Mouse (Mus musculus): ENCODE measurements around the gene Scn10a. TPM values are rescaled to one million over a fixed set of nuclear protein-coding genes. Genes with fewer than 3 reads are reported as not detected.

Scn10a gene
- polyA plus RNA-seq, 1 experiment, result not detected

DNA sequence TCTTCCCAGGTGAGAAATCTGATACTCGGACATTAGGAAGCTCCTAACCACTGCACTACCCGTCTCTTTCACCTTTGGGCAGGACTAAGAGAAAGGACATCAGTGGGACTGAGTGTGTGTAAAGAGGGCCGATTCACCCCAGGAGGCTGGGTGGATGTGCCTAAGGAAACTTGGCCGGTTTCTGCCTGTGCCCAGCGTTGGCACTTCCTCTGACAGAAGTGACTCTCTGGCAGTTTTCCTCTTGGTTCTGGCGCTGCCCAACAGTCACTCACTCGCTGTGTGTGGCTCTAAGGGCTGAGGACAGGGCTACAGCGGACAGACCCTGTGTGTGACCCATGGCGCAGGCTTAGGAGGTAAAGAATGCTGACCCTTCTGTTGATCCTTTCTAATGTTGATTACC is 148.5 kb downstream of the Scn10a start:
- no peak overlapping the region for H3K4me3 ChIP-seq (replicated peaks; ENCODE audit: control insufficient read depth, low read depth, low read length)
- no peak for TF ChIP-seq CTCF (IDR thresholded peaks at IDR 0.05; ENCODE audit: control insufficient read depth, insufficient read depth, low read length)
- TF ChIP-seq POLR2A (IDR thresholded peaks at IDR 0.05; ENCODE audit: borderline replicate concordance, control insufficient read depth, low read depth, low read length), result no peak
- 23% methylated on average over 9 of the region's 9 CpGs for WGBS
- H3K4me1 ChIP-seq (ENCODE audit: control insufficient read depth, insufficient read depth, low read length), result no peaks in the 10 kb centered on the region; the same call in 1 of the 2 replicates
- H3K27ac ChIP-seq (ENCODE audit: control insufficient read depth, insufficient read depth, low read depth, low read length, poor library complexity), result no peak overlapping the region

DNA sequence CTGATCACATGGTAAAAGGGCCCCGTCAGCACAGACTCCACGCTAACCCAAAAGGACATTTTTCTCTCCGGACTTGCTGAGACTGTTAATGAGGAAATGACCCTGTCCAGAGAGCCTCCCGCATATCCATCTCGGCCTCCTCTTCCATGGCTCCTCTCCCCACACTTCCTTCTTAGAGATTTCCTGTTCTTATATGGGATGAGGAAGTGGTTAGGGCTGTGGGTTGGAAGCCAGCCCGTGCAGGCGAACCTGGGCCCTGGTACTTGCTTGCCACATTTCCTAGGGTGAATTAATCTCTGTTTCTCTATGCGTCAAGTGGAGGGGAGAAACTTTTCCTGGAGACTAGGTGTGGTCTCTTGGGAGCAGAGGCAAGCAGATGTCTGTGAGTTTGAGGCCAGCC is 150.4 kb downstream of the Scn10a start:
- 2% methylated on average over 8 of the region's 8 CpGs for WGBS
- TF ChIP-seq CTCF (IDR thresholded peaks at IDR 0.05; ENCODE audit: control insufficient read depth, insufficient read depth, low read length) (no peak), POLR2A (IDR thresholded peaks at IDR 0.05; ENCODE audit: borderline replicate concordance, control insufficient read depth, low read depth, low read length) (no peak)

DNA sequence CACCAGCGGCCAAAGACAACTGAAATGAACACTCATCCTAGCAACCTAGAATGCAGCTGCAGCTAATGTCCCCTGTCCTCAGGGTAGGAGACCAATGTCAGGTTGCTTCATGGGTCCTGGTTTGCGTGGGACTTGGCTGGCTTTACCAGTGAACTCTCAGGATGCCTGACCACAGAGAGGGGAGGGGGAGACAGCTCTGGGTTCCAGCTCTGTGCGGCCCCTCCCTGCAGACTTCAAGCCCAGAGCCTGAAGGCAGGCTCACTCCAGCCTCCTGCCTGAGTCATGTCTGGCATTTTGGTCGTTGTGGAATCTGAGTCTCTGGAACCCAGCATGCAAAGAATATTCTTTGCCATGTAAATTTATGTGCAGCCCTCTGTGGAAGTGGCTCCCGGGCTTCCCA is 151.3 kb downstream of the Scn10a start:
- Histone ChIP-seq H3K4me1 (ENCODE audit: control insufficient read depth, insufficient read depth, low read length) (no peaks in the 10 kb centered on the region; the same call in 1 of the 2 replicates), H3K27ac (ENCODE audit: control insufficient read depth, insufficient read depth, low read depth, low read length, poor library complexity) (no peak overlapping the region), H3K4me3 (replicated peaks; ENCODE audit: control insufficient read depth, low read depth, low read length) (no peak overlapping the region)
- WGBS, result 72% methylated on average over 5 of the region's 5 CpGs
- TF ChIP-seq POLR2A (IDR thresholded peaks at IDR 0.05; ENCODE audit: borderline replicate concordance, control insufficient read depth, low read depth, low read length), result no peak
- TF ChIP-seq CTCF (IDR thresholded peaks at IDR 0.05; ENCODE audit: control insufficient read depth, insufficient read depth, low read length), result no peak

More for the DNA sequence above, 150.4 kb downstream of the Scn10a start:
- Histone ChIP-seq H3K4me3 (replicated peaks; ENCODE audit: control insufficient read depth, low read depth, low read length) (no peak overlapping the region), H3K4me1 (ENCODE audit: control insufficient read depth, insufficient read depth, low read length) (no peaks in the 10 kb centered on the region; the same call in 1 of the 2 replicates), H3K27ac (ENCODE audit: control insufficient read depth, insufficient read depth, low read depth, low read length, poor library complexity) (no peak overlapping the region)

DNA sequence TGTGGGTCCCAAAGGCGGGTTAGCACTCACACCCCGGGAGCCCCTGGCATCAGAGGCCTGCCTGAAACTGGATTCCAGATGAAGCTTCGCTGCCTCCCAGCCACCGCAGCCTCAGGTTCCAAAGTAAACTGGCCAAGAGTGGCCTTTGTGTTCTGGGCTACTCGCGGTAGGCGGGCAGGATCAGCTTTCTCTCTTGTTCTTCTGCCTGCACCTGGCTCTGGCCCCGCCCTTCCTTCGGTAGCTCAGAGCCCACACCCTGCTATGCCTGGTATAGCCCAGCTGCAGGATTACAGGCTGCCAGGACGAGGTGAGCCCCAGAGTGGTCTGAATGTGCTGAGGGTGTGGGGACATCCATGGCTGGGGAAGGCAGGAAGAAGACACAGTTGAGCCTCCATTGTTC is 152.9 kb downstream of the Scn10a start:
- 31% methylated on average over 10 of the region's 10 CpGs for WGBS
- Histone ChIP-seq H3K4me3 (replicated peaks; ENCODE audit: control insufficient read depth, low read depth, low read length) (no peak overlapping the region), H3K27ac (ENCODE audit: control insufficient read depth, insufficient read depth, low read depth, low read length, poor library complexity) (no peak overlapping the region), H3K4me1 (ENCODE audit: control insufficient read depth, insufficient read depth, low read length) (no peaks in the 10 kb centered on the region; the same call in 1 of the 2 replicates)
- TF ChIP-seq CTCF (IDR thresholded peaks at IDR 0.05; ENCODE audit: control insufficient read depth, insufficient read depth, low read length) (no peak), POLR2A (IDR thresholded peaks at IDR 0.05; ENCODE audit: borderline replicate concordance, control insufficient read depth, low read depth, low read length) (no peak)

DNA sequence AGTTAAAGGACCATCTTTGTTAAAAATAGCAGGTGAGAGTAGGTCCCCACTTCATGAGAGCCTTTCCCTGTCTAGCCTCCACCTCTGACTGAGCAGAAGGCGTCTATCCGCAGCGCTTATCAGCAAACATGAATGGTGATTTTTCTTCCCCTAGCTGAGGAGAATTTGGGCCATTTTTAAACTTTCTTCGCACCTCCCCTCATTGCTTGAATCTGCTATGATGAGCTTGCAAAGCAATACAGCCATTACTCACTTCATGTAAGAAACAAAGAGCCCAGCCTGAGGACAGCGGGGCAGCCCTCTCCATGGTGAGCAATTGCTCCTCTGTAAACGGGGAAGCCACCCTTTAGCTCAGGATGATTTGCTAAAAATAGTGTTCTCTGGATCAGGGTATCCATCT is 154.3 kb downstream of the Scn10a start:
- 71% methylated on average over 6 of the region's 6 CpGs for WGBS
- TF ChIP-seq POLR2A (IDR thresholded peaks at IDR 0.05; ENCODE audit: borderline replicate concordance, control insufficient read depth, low read depth, low read length), result no peak
- TF ChIP-seq CTCF (IDR thresholded peaks at IDR 0.05; ENCODE audit: control insufficient read depth, insufficient read depth, low read length), result no peak
- Histone ChIP-seq H3K4me1 (ENCODE audit: control insufficient read depth, insufficient read depth, low read length) (no peaks in the 10 kb centered on the region; the same call in 1 of the 2 replicates), H3K27ac (ENCODE audit: control insufficient read depth, insufficient read depth, low read depth, low read length, poor library complexity) (no peak overlapping the region), H3K4me3 (replicated peaks; ENCODE audit: control insufficient read depth, low read depth, low read length) (no peak overlapping the region)

DNA sequence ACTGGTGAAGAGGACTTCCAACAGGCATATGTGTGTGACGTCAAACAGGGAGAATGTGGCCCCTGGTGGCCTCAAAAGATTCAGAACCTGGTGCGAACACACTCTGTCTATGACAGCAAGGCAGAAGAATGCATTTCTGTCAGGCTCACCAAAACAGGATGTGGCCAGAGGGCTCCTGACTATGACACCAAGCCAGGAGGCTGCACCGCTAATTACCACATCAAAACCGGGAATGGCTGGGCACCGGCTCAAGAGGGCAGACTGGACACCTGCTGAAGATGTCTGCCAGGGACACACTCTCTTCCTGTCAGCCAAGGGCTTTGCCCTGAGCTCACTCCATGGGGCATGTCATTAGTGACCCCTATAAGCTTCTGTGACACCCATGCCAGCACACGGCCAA is 155.5 kb downstream of the Scn10a start:
- TF ChIP-seq CTCF (IDR thresholded peaks at IDR 0.05; ENCODE audit: control insufficient read depth, insufficient read depth, low read length), result no peak
- TF ChIP-seq POLR2A (IDR thresholded peaks at IDR 0.05; ENCODE audit: borderline replicate concordance, control insufficient read depth, low read depth, low read length), result no peak
- no peak overlapping the region for H3K4me3 ChIP-seq (replicated peaks; ENCODE audit: control insufficient read depth, low read depth, low read length)
- 37% methylated on average over 6 of the region's 6 CpGs for WGBS

DNA sequence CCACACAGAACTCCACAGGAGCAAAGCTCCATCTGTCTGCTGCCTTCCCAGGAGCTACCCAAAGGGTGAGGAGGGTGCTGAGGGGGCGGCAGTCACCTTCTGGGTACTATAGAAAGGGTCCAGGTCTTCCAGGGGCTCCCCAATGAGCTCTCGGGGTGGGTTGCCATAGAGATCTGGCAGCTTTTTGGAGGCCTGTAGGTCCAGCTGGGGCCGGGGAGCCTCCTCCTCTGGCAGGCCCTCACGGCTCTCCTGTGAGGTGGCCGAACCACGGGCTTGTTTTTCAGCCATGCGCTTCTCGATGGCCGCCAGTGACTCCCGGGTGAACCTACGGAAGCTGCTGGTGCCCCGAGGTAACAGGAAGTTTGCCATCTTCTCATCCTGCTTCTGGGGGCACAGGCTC is 156.9 kb downstream of the Scn10a start:
- 71% methylated on average over 12 of the region's 12 CpGs for WGBS

More for the DNA sequence above, 155.5 kb downstream of the Scn10a start:
- no peaks in the 10 kb centered on the region; the same call in 1 of the 2 replicates for H3K4me1 ChIP-seq (ENCODE audit: control insufficient read depth, insufficient read depth, low read length)
- H3K27ac ChIP-seq (ENCODE audit: control insufficient read depth, insufficient read depth, low read depth, low read length, poor library complexity), result no peak overlapping the region

DNA sequence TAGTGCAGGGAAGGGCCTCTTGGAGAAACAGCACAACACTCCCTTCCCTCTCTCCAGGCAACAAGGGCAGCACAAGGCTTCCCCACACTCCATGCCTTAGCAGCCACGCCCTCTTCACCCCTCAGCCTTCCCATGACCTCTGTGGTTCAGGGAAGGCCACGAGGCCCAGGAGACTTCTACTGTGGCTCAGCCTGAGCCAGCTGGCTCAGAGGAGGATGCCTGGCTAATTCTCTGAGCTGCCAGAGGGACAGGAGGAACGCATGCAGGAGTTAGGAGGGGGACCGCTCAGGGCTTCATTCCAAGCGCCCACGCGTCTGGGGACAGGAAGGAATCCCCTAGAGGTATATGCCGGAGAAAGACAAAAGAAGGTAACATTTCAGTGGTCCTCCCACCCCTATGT is 157.4 kb downstream of the Scn10a start:
- no peak overlapping the region for H3K4me3 ChIP-seq (replicated peaks; ENCODE audit: control insufficient read depth, low read depth, low read length)
- no peaks in the 10 kb centered on the region for H3K4me1 ChIP-seq (ENCODE audit: control insufficient read depth, insufficient read depth, low read length)
- TF ChIP-seq CTCF (IDR thresholded peaks at IDR 0.05; ENCODE audit: control insufficient read depth, insufficient read depth, low read length) (no peak), POLR2A (IDR thresholded peaks at IDR 0.05; ENCODE audit: borderline replicate concordance, control insufficient read depth, low read depth, low read length) (no peak)
- H3K27ac ChIP-seq (ENCODE audit: control insufficient read depth, insufficient read depth, low read depth, low read length, poor library complexity), result no peak overlapping the region
- 71% methylated on average over 8 of the region's 8 CpGs for WGBS

More for the DNA sequence above, 156.9 kb downstream of the Scn10a start:
- Histone ChIP-seq H3K27ac (ENCODE audit: control insufficient read depth, insufficient read depth, low read depth, low read length, poor library complexity) (no peak overlapping the region), H3K4me1 (ENCODE audit: control insufficient read depth, insufficient read depth, low read length) (no peaks in the 10 kb centered on the region), H3K4me3 (replicated peaks; ENCODE audit: control insufficient read depth, low read depth, low read length) (no peak overlapping the region)
- TF ChIP-seq CTCF (IDR thresholded peaks at IDR 0.05; ENCODE audit: control insufficient read depth, insufficient read depth, low read length) (no peak), POLR2A (IDR thresholded peaks at IDR 0.05; ENCODE audit: borderline replicate concordance, control insufficient read depth, low read depth, low read length) (no peak)
